ENCODE assay signal across 9 mouse cellular contexts in genomic region chr8:126536132-126536927, GRCm38 (mm10). TPM values are rescaled to one million over a fixed set of nuclear protein-coding genes. Genes with fewer than 3 reads are reported as not detected.
DNase-seq lines count a peak whose midpoint lies in the region; ATAC-seq lines count a peak whose summit lies in the region.
"Had no signal": no experiment of that assay in that cellular context is flagged by ENCODE, and none has a peak within 500 bp of the region (broad histone marks: within the 10 kb centered on the region; RNA-seq: fewer than 3 reads in every experiment).

No protein-coding gene starts in this region.

- peaks cover 71% of the 10 kb centered on the region for H3K4me1 ChIP-seq in heart, embryonic 13.5 days
- peaks cover 56% of the 10 kb centered on the region for H3K4me1 ChIP-seq in embryonic facial prominence, embryonic 13.5 days
- H3K4me1 ChIP-seq in intestine, embryonic 16.5 days (ENCODE audit: control insufficient read depth, insufficient read depth, low read length), result peaks cover 40% of the 10 kb centered on the region
- H3K4me1 ChIP-seq in stomach, embryonic 16.5 days (ENCODE audit: control insufficient read depth, insufficient read depth, low read length), result peaks cover 37% of the 10 kb centered on the region

- H3K27ac ChIP-seq in heart, embryonic 13.5 days (replicated peaks), result peak overlapping the region; percentile 98
- peak overlapping the region; percentile 89 for H3K27ac ChIP-seq in embryonic facial prominence, embryonic 13.5 days
- peak overlapping the region; percentile 95 for H3K27ac ChIP-seq in intestine, embryonic 16.5 days (ENCODE audit: low read length)
- H3K27ac ChIP-seq in stomach, embryonic 16.5 days (ENCODE audit: low read length), result peak overlapping the region; percentile 92

- H3K36me3 ChIP-seq in heart, embryonic 13.5 days, result no peaks in the 10 kb centered on the region
- no peaks in the 10 kb centered on the region for H3K36me3 ChIP-seq in embryonic facial prominence, embryonic 13.5 days
- H3K36me3 ChIP-seq in intestine, embryonic 16.5 days (ENCODE audit: control insufficient read depth, insufficient read depth, low read length), result no peaks in the 10 kb centered on the region
- H3K36me3 ChIP-seq in stomach, embryonic 16.5 days (ENCODE audit: control insufficient read depth, insufficient read depth, low read length), result no peaks in the 10 kb centered on the region

- no peak for DNase-seq in heart, adult 8-10 months (ENCODE audit: low spot score)
- DNase-seq in lung, postnatal 36 days, result peak; percentile 52
- no peak for DNase-seq in right cerebral cortex, adult 2 months (ENCODE audit: low spot score in 2 of 2)
- no peak for DNase-seq in gastrocnemius, postnatal 25 days

- no peaks in the 10 kb centered on the region for H3K9me3 ChIP-seq in heart, embryonic 13.5 days
- H3K9me3 ChIP-seq in embryonic facial prominence, embryonic 13.5 days, result no peaks in the 10 kb centered on the region
- no peaks in the 10 kb centered on the region for H3K9me3 ChIP-seq in intestine, embryonic 16.5 days (ENCODE audit: control insufficient read depth, low read length)
- H3K9me3 ChIP-seq in stomach, embryonic 16.5 days (replicated peaks; ENCODE audit: control insufficient read depth, low read length), result no peaks in the 10 kb centered on the region

- WGBS in heart, embryonic 13.5 days, result 32% methylated on average over 11 of the region's 11 CpGs
- WGBS in embryonic facial prominence, embryonic 13.5 days, result 17% methylated on average over 11 of the region's 11 CpGs
- WGBS in intestine, embryonic 16.5 days, result 17% methylated on average over 11 of the region's 11 CpGs
- 31% methylated on average over 11 of the region's 11 CpGs for WGBS in stomach, embryonic 16.5 days

- H3K9ac ChIP-seq in heart, embryonic 13.5 days, result peak overlapping the region; percentile 72
- 0 out of 2 replicates have a peak overlapping the region, but pooled peaks have one; percentile 1 for H3K9ac ChIP-seq in embryonic facial prominence, embryonic 13.5 days
- peak overlapping the region; percentile 45 for H3K9ac ChIP-seq in intestine, embryonic 16.5 days (ENCODE audit: low read depth, low read length)
- peak overlapping the region; percentile 40; the same call in 1 of the 2 replicates for H3K9ac ChIP-seq in stomach, embryonic 16.5 days (ENCODE audit: low read length)

- ATAC-seq in heart, embryonic 13.5 days (ENCODE audit: extremely low read depth, insufficient number of reproducible peaks, low FRiP score, low TSS enrichment), result no peak
- ATAC-seq in embryonic facial prominence, embryonic 13.5 days (ENCODE audit: insufficient number of reproducible peaks, insufficient read depth, low FRiP score, low TSS enrichment, low read depth), result no peak
- peak; percentile 79 for ATAC-seq in intestine, embryonic 16.5 days
- 0 out of 2 replicates have a peak, but pooled peaks have one; percentile 1 for ATAC-seq in stomach, embryonic 16.5 days (ENCODE audit: insufficient read depth, low FRiP score)
- ATAC-seq: Patski had no signal

- H3K4me3 ChIP-seq in heart, embryonic 13.5 days, result no peak overlapping the region
- H3K4me3 ChIP-seq in embryonic facial prominence, embryonic 13.5 days, result no peak overlapping the region
- 0 out of 2 replicates have a peak overlapping the region, but pooled peaks have one; percentile 11 for H3K4me3 ChIP-seq in intestine, embryonic 16.5 days (ENCODE audit: low read length)
- no peak overlapping the region for H3K4me3 ChIP-seq in stomach, embryonic 16.5 days (replicated peaks; ENCODE audit: low read length)

- H3K4me2 ChIP-seq in heart, embryonic 13.5 days, result peak overlapping the region; percentile 58
- peak overlapping the region; percentile 22; the same call in 1 of the 2 replicates for H3K4me2 ChIP-seq in embryonic facial prominence, embryonic 13.5 days
- peak overlapping the region; percentile 30; the same call in 1 of the 2 replicates for H3K4me2 ChIP-seq in intestine, embryonic 16.5 days (ENCODE audit: low read depth, low read length)
- H3K4me2 ChIP-seq in stomach, embryonic 16.5 days (ENCODE audit: low read depth, low read length), result no peak overlapping the region

- H3K27me3 ChIP-seq in heart, embryonic 13.5 days (replicated peaks), result no peaks in the 10 kb centered on the region
- no peaks in the 10 kb centered on the region for H3K27me3 ChIP-seq in embryonic facial prominence, embryonic 13.5 days
- no peaks in the 10 kb centered on the region for H3K27me3 ChIP-seq in intestine, embryonic 16.5 days (replicated peaks; ENCODE audit: control insufficient read depth, insufficient read depth, low read length)
- no peaks in the 10 kb centered on the region for H3K27me3 ChIP-seq in stomach, embryonic 16.5 days (ENCODE audit: control insufficient read depth, insufficient read depth, low read length)
- H3K27me3 ChIP-seq: Patski had no signal

RNA-seq across cellular contexts. Expression of gene Irf2bp2, which starts 57.5 kb away (rescaled TPM):
- 6.5 and 7.5 TPM in 2 replicates for polyA plus RNA-seq in heart, embryonic 13.5 days (2015; fragmentation: Nextera tagmentation; extraction: Ambion mirVana)
- 10 to 100 TPM; 41.8 to 60.9 (median 50.3) TPM for total RNA-seq in heart, adult 8-10 months (2022)
- polyA plus RNA-seq in embryonic facial prominence, embryonic 13.5 days (2015; fragmentation: Nextera tagmentation; extraction: Ambion mirVana), result 11.1 and 13.5 TPM in 2 replicates
- polyA plus RNA-seq in intestine, embryonic 16.5 days (2015; fragmentation: Nextera tagmentation; extraction: Ambion mirVana), result 11.5 and 11.9 TPM in 2 replicates
- 9.9 and 10.8 TPM in 2 replicates for polyA plus RNA-seq in stomach, embryonic 16.5 days (2015; fragmentation: Nextera tagmentation; extraction: Ambion mirVana)
- 10 to 100 TPM; 19.0 to 35.9 TPM for total RNA-seq in gastrocnemius, postnatal 25 days (2021)

Comparison
In these comparisons a context has a peak if more than half of its experiments do, and no peak if none do; other contexts are left out.
1. ATAC-seq: peak in intestine, embryonic 16.5 days (single experiment) and stomach, embryonic 16.5 days (single experiment); none in heart, embryonic 13.5 days (single experiment) and embryonic facial prominence, embryonic 13.5 days (single experiment).
2. H3K9ac ChIP-seq: peak in every context shown above with its lines; median percentile 72 in heart, embryonic 13.5 days; 45 in intestine, embryonic 16.5 days; 40 in stomach, embryonic 16.5 days; 1 in embryonic facial prominence, embryonic 13.5 days.
3. Peak in every context shown above with its lines, with median percentiles within 50 percentile points of each other: H3K27ac ChIP-seq.